Mouse (Mus musculus): ENCODE results near the gene Olfm2.

DNA sequence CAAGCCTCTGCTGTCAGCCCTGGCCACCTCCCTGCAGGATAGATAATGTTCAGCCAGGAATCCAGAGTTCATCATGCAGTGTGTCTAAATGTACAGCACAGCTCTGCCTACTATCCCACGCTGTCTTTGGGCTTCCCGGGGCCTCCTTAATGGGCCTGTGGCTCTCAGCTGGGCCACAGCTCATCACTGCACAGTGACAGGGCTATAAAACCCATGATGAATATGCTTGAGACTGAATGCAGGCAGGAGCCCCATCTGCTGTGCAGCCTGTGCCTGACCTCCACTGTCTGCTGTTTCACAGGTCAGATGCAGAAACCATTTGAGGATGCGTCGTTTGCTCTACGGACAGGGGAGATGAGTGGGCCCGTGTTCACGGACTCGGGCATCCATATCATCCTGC is 83.3 kb downstream of the Olfm2 start:
- TF ChIP-seq CTCF (IDR thresholded peaks at IDR 0.05; ENCODE audit: low read depth) (no peak), EP300 (IDR thresholded peaks at IDR 0.05; ENCODE audit: low read depth) (no peak)
